Mouse (Mus musculus) forebrain, embryonic 10.5 days (tissue): ENCODE measurements around the gene Kantr. TPM values are rescaled to one million over a fixed set of nuclear protein-coding genes. Genes with fewer than 3 reads are reported as not detected.

ENCODE experiments used
- DNase-seq: peaks from one replicate; pipeline ENCODE4 v3.0.0-alpha.2; 2017; ENCODE audit warnings: low spot score; ENCODE audit errors: extremely low spot score
- H3K27ac ChIP-seq: fragments of 300-500 bp; sonication (generic); 2 replicates; pipeline ENCODE4 v1.5.1; 2016; ENCODE audit warnings: mild to moderate bottlenecking
- H3K27me3 ChIP-seq: fragments of 300-500 bp; sonication (generic); 2 replicates; pipeline ENCODE4 v1.6.1; 2016; ENCODE audit warnings: mild to moderate bottlenecking; ENCODE audit not compliant: poor library complexity, severe bottlenecking
- H3K36me3 ChIP-seq: fragments of 300-500 bp; sonication (generic); replicated peaks from 2 replicates; pipeline ENCODE4 v1.6.1; 2016; ENCODE audit warnings: mild to moderate bottlenecking, moderate library complexity
- H3K4me1 ChIP-seq: fragments of 300-500 bp; sonication (generic); 2 replicates; pipeline ENCODE4 v1.6.1; 2016
- H3K4me3 ChIP-seq: fragments of 300-500 bp; sonication (generic); 2 replicates; pipeline ENCODE4 v1.5.1; 2016; ENCODE audit warnings: mild to moderate bottlenecking, moderate library complexity
- H3K9me3 ChIP-seq: fragments of 300-500 bp; sonication (generic); 2 replicates; pipeline ENCODE4 v1.6.1; 2016; ENCODE audit warnings: mild to moderate bottlenecking, moderate library complexity
- WGBS: fragments of 180-500 bp; shearing (Covaris S2); methylation state at CpG from one replicate; pipeline ENCODE4 v1.1.7; 2016; 5-methylcytosine and 5-hydroxymethylcytosine counted together
- polyA plus RNA-seq: library from polyadenylated mRNA; unstranded; fragments of >200 nt; fragmentation: Nextera tagmentation; extraction: Ambion mirVana; gene quantifications from 2 replicates; pipeline ENCODE4 v1.2.1, GENCODE M21; 2016

Kantr gene
- 14.2 and 16.0 TPM in 2 replicates for polyA plus RNA-seq

DNA sequence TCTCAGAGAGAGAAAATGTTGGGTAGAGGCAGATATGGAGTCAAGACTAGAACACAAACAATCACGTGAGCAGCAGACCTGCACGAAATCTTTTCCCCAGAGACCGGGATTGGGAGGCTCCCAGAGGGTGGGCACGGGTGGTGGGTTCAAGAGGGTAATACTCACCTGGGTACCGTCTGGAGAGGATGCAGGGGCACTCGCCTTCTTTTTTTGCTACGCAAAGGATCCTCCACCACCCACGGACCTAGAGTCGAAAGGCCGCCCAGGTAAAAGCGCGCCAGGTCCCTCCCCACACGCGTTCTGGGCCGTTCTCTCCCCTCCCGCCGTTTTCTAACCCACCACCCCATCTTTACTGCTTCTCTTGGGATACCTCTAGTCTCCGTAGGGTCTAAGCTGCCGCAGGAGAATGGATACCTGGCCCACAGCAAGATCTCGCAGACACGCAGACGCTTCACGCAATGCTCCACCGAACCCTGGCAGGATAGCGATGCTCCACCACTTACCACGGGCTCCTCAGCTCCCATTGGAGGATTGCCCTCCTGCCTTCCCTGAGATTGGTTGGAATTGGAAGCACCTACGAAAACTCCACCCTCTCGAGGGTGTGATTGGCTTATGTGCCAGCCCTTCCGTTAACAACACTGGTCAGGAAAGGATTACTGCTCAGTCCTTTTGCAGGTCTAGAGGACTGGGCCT, at the start of gene Kantr:
Gene Kantr (minus strand): TSS at position 500 of the 693 bp plus-strand sequence.
- Histone ChIP-seq H3K4me1 (peaks cover 14% of the 10 kb centered on the region), H3K4me3 (peak within 1 kb of the TSS; percentile 65), H3K27me3 (peaks cover 97% of the 10 kb centered on the region), H3K9me3 (no peaks in the 10 kb centered on the region), H3K27ac (peak within 1 kb of the TSS; percentile 85), H3K36me3 (no peaks in the 10 kb centered on the region; the same call in 1 of the 2 replicates)
- DNase-seq: peak; percentile 65
- WGBS: 13% methylated on average over 29 of the region's 29 CpGs

GRCm38 (mm10) chrX:152368397-152369273, 41.3 kb upstream of the Kantr start, which contains the start of gene Gpr173:
TSS of gene Gpr173 (minus strand) at chrX:152368704.
- WGBS: 13% methylated on average over 22 of the region's 24 CpGs
- H3K27me3 ChIP-seq: peaks cover 96% of the 10 kb centered on the region
- no peaks in the 10 kb centered on the region for H3K36me3 ChIP-seq
- peak within 1 kb of the TSS; percentile 67 for H3K4me3 ChIP-seq
- peak within 1 kb of the TSS; percentile 90 for H3K27ac ChIP-seq
- peaks cover 26% of the 10 kb centered on the region for H3K4me1 ChIP-seq
- peak; percentile 80 for DNase-seq
- no peaks in the 10 kb centered on the region for H3K9me3 ChIP-seq

DNA sequence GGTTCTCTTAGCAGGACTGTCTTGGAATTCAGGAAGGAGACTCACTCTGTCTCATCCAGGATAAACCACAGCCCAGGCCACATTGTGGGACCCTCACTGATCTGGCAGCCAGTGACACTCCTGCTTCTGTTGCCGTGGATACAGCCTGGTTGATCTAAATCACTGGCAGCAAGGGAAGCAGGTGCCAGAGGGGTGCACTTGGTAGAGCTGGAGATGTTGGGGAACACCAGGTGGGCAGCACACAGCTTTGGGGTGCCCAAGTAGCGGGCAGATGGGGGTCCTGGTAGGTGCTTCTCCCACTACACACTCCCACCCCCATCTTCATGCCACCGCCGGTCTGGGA, 40.7 kb upstream of the Kantr start:
- Histone ChIP-seq H3K9me3 (no peaks in the 10 kb centered on the region), H3K4me3 (peak overlapping the region; percentile 67), H3K27me3 (peaks cover 96% of the 10 kb centered on the region), H3K4me1 (peaks cover 26% of the 10 kb centered on the region), H3K36me3 (no peaks in the 10 kb centered on the region), H3K27ac (peak overlapping the region; percentile 90)
- DNase-seq: no peak
- 13% methylated on average over 4 of the region's 4 CpGs for WGBS

DNA sequence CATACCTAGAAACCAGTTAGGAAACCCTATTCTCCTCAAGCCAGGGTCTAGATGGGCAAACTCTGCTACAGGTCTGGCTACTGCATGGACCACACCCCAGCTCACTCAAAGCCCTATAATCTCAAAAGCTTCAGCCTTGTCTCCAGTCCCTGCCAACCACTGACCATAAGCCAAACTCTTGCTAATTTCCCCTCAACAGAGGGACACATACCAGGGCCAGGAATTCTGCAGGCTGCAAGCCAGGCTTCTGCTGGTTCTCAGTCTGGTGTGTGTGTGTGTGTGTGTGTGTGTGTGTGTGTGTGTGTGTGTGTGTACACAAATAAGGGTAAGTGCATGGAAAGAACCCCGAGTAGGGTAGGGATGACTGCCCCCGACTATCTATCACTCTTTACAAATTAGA, 39.1 kb upstream of the Kantr start:
- no peak for DNase-seq
- Histone ChIP-seq H3K27me3 (peaks cover 100% of the 10 kb centered on the region), H3K27ac (no peak overlapping the region), H3K9me3 (no peaks in the 10 kb centered on the region), H3K4me3 (no peak overlapping the region; the same call in 1 of the 2 replicates), H3K36me3 (no peaks in the 10 kb centered on the region), H3K4me1 (peaks cover 26% of the 10 kb centered on the region)
- WGBS: 78% methylated on average over 2 of the region's 2 CpGs

GRCm38 (mm10) chrX:152352553-152353153, 25.4 kb upstream of the Kantr start:
- 20% methylated on average over 5 of the region's 5 CpGs for WGBS
- no peaks in the 10 kb centered on the region for H3K9me3 ChIP-seq
- peaks cover 100% of the 10 kb centered on the region for H3K27me3 ChIP-seq
- H3K27ac ChIP-seq: no peak overlapping the region
- H3K36me3 ChIP-seq: no peaks in the 10 kb centered on the region
- no peaks in the 10 kb centered on the region for H3K4me1 ChIP-seq
- DNase-seq: no peak
- H3K4me3 ChIP-seq: no peak overlapping the region

DNA sequence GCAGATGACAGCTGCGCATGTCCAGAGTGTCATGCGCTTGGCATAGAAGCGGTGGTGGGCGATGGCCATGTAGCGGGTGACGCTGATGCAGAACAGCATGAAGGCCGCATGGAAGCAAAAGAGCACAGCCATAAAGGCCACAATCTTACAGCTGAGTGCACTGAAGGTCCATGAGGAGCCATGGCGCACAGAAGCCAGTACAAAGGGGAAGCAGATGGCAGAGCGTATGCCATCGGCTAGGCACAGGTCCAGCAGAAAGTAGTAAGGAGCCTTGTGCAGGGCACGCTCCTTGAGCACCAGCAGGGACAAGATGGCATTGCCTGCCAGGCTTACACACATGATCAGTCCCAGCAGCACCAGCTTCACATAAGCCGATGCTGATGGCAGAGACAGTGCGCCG, 19.7 kb upstream of the Kantr start:
- WGBS: 92% methylated on average over 14 of the region's 14 CpGs
- peaks cover 100% of the 10 kb centered on the region for H3K27me3 ChIP-seq

GRCm38 (mm10) chrX:152346587-152346986, 19.3 kb upstream of the Kantr start:
- H3K9me3 ChIP-seq: no peaks in the 10 kb centered on the region
- peaks cover 100% of the 10 kb centered on the region for H3K27me3 ChIP-seq
- no peak overlapping the region for H3K4me3 ChIP-seq
- H3K27ac ChIP-seq: no peak overlapping the region
- DNase-seq: no peak
- peaks cover 3% of the 10 kb centered on the region; the same call in 1 of the 2 replicates for H3K4me1 ChIP-seq
- WGBS: 92% methylated on average over 15 of the region's 15 CpGs
- peaks cover 13% of the 10 kb centered on the region; the same call in 1 of the 2 replicates for H3K36me3 ChIP-seq

More for the DNA sequence above, 19.7 kb upstream of the Kantr start:
- H3K9me3 ChIP-seq: no peaks in the 10 kb centered on the region
- DNase-seq: no peak
- no peak overlapping the region for H3K27ac ChIP-seq
- no peak overlapping the region for H3K4me3 ChIP-seq
- peaks cover 13% of the 10 kb centered on the region; the same call in 1 of the 2 replicates for H3K36me3 ChIP-seq
- 0 out of 2 replicates have a peak, but pooled peaks cover 3% of the 10 kb centered on the region for H3K4me1 ChIP-seq

DNA sequence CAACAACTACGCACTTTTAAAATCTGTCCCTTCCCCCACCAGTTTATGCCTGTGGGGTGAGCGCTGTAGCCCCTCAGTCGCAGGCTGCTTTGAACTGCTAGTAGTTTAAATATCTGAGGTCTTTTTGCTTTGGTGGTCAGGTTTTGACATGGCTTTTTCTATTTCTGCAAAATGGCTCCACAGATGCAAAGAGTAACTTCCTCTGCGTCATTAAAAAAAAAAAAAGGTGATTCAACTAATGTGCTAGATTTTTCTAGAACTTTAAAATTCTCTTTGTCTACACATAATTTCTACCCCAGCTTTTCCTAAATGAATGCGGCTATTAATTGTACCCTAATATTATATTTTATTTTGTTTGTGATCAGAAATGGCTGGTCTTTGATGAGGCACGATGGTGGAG, 15.6 kb upstream of the Kantr start:
- H3K9me3 ChIP-seq: no peaks in the 10 kb centered on the region
- H3K27ac ChIP-seq: peak overlapping the region; percentile 92
- H3K4me3 ChIP-seq: peak overlapping the region; percentile 70
- peaks cover 45% of the 10 kb centered on the region for H3K36me3 ChIP-seq
- peaks cover 100% of the 10 kb centered on the region for H3K27me3 ChIP-seq
- 32% methylated on average over 6 of the region's 6 CpGs for WGBS
- peaks cover 13% of the 10 kb centered on the region for H3K4me1 ChIP-seq
- no peak for DNase-seq

GRCm38 (mm10) chrX:152342358-152342901, 15.1 kb upstream of the Kantr start, which contains the start of gene Tspyl2:
TSS of gene Tspyl2 (minus strand) at chrX:152342425.
- 15% methylated on average over 27 of the region's 27 CpGs for WGBS
- Histone ChIP-seq H3K27me3 (peaks cover 100% of the 10 kb centered on the region), H3K36me3 (peaks cover 46% of the 10 kb centered on the region), H3K4me3 (peak within 1 kb of the TSS; percentile 70), H3K4me1 (peaks cover 18% of the 10 kb centered on the region), H3K27ac (peak within 1 kb of the TSS; percentile 92), H3K9me3 (no peaks in the 10 kb centered on the region)
- peak; percentile 87 for DNase-seq

- 40% methylated on average over 11 of the region's 11 CpGs for WGBS
- Histone ChIP-seq H3K4me1 (peaks cover 24% of the 10 kb centered on the region), H3K36me3 (peaks cover 38% of the 10 kb centered on the region), H3K9me3 (no peaks in the 10 kb centered on the region), H3K4me3 (peak overlapping the region; percentile 70), H3K27me3 (peaks cover 100% of the 10 kb centered on the region), H3K27ac (peak overlapping the region; percentile 92)
- DNase-seq: peak; percentile 22
Observed at GRCm38 (mm10) chrX:152341496-152341895, 14.2 kb upstream of the Kantr start.

DNA sequence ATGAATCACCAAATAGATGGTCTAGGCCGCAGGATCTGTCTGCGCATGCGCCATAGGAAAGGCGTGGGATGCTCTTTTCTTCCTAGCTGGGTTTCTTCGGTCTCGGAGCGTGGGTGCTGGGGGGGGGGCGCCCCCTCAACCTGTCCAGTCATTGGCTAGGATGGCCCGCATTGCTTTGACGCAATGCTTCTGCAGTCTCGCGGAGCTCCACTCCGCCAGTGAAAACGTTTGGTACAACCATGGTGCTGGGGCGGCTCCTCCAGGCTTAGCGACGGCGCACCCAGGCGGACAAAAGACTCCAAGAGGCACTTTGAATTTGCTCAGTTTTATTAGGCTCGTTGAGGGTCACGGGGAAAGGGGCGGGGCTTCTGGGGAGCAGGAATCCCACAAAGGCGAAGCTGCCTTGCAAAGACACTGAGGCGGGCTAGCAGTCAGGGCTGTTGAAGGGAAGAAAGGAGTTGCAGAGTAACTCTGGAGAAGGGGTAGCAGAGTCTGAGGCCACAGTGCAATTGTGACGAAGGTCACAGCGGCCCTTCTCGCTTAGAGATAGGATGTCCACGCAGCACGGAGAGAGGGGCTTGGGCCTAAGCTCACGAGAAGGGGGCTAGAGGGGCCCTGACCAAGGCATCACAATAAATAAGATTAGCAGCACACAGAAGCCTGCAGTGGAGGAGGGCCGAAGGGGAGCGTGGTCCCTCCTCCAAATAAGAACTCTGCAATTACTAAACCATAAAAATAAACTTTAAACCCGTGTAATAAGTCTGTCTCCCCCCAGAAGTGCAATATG, 9.4 kb upstream of the Kantr start:
- peak overlapping the region; percentile 45 for H3K4me3 ChIP-seq
- peaks cover 91% of the 10 kb centered on the region for H3K27me3 ChIP-seq
- H3K36me3 ChIP-seq: peaks cover 34% of the 10 kb centered on the region
- no peaks in the 10 kb centered on the region for H3K9me3 ChIP-seq
- peak; percentile 84 for DNase-seq
- H3K4me1 ChIP-seq: peaks cover 21% of the 10 kb centered on the region
- 14% methylated on average over 32 of the region's 33 CpGs for WGBS
- peak overlapping the region; percentile 92 for H3K27ac ChIP-seq
